Mouse (Mus musculus): Measurements from ENCODE around the gene Traf3ip2.
A peak's percentile ranks its signal among the peaks of the same experiment; 100 is the strongest.

Traf3ip2 gene

DNA sequence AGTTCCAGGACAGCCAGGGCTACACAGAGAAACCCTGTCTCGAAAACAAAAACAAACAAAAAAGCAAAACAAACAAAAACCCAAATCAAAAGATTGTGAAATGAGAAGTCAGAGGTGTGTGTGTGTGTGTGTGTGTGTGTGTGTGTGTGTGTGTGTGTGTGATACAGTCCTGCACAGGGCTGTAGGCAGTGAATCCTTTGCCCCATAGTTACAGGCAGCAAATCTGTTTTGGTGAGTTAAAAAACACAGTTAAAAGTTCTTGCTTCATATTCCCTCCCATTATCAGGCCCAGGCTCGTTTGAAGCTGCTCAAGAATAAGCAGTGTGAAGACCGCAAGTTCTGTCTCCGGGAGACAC is at the start of gene Traf3ip2:
Gene Traf3ip2, plus strand, starts transcription at position 302 of the 356 bp plus-strand sequence.
- no peak for DNase-seq

DNA sequence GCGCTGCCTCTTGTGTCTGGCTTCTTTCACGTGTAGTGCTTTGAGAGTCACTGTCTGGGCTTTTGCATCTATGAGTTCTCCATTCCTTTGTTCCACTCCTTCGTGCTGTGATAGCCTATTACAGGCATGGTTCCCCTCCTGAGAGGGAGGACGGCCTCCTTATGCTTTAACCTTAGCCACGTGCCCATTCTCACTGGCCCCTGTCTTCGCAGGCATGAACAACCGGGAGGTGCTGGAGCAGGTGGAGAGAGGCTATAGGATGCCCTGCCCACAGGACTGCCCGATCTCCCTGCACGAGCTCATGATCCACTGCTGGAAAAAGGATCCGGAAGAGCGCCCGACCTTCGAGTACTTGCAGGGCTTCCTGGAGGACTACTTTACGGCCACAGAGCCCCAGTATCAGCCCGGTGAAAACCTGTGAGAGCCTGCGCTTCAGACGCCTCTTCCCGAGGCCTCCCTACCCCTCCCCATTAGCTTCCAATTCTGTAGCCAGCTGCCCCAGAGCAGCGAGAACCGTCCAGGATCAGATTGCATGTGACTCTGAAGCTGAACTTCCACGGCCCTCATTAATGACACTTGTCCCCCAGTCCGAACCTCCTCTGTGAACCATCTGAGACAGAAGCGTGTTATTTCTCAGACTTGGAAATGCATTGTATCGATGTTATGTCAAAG is 49.0 kb upstream of the Traf3ip2 start:
- DNase-seq = no peak

DNA sequence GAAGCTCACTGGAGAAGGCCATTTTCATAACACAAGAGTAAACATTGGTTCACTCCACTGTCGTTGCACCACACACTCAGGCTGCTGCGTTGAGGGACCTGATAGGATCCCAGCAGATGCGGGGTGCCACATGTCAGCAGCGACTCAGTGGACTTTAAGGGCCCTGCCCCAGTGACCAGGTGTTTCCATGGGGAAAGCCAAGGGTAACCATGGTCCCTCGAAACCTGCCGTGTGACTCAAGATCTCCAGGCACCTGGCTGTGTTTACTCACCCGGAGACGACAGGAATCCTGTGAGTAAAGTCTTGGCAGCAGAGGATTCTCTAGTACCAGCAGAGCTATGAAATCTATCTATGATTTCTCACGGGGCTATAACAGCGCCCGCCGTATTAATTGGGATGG is 45.8 kb upstream of the Traf3ip2 start:
- DNase-seq = no peak

DNA sequence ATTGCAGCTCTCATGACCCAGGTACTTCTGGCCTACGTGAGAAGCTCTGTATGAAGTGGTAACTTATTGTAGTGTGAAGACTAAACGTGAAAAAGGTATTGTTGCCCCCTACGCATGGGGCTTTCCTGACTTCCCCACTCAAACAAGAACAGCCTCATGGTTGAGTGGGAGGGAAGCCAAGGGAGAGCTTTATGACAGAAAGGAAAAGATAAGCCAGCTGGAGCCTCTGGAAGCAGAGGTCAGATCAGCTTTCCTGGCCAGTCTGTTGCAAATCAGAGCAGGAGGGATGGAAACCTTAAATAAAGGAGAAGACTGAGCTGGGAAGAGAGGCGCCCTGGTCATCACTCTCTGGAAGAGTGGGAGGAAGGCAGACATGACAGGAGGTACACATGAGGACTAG is 43.7 kb upstream of the Traf3ip2 start:
- peak in 1 of 2 experiments; percentile 52 for DNase-seq

DNA sequence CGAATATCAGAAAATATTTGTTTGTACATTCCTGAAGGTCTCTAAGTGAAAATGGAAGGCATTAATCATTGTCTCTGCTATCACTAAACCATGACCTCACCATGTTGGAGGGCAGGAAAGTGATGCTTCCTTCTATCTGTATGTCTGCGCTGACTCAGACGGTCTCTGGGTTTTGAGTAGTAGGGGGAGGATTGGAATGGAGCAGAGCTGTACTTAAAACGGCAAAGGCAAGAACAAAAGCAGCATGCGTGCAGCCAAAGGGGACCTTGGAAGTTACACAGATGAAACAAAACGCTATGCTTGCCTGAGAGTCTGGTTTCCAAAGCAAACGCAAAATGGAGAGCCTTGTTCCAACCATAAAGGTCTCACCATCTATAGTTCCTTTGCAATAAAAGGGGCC is 41.7 kb upstream of the Traf3ip2 start:
- no peak for DNase-seq

DNA sequence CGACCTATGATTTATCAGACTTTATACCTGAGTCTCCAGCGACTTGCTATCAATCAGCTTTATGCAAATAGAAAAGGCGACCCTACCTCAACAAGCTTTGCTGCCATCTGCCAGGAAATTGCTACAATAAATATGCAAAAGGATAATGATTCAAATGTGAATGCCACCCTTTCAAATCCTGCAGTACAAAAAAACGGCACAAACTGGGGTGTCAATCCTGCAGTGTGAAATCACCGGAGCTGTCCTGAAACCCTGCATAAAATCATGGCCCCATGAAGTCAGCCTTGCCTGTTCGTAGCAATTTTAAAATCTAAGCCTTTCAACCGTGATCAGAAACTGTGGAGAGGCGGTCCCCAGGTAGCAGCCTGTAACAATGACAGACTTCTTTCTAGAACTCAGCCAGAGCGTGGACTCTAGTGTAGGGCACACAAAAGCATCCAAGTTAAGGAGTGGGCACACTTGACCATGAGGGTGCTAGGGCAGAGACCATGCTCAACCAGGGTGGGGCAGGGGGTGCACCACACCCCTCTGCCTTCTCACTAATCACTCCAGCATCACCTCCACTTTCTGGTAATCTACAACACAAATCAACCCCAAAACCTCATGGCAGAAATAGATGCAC is 40.6 kb upstream of the Traf3ip2 start:
- DNase-seq = no peak

DNA sequence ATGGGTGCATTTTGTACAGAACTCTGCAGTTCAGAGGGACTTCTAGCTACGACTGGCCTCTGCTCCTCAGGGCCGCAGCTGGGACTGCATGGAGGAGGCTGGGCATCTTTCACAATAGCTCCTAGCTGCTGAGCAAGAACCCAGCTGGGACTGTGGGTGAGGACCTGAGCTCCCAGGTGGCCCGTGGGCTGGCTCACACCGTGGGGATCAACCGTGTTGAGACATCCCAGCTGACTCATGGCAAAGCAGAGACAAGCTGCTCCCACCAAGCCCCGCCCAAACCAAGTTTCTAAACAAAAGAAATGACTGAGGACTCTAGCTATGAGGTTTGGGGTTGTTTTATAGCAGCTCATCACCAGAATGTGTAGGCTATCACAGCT is 40.1 kb upstream of the Traf3ip2 start:
- peak in 1 of 2 experiments; percentile 47 for DNase-seq

DNA sequence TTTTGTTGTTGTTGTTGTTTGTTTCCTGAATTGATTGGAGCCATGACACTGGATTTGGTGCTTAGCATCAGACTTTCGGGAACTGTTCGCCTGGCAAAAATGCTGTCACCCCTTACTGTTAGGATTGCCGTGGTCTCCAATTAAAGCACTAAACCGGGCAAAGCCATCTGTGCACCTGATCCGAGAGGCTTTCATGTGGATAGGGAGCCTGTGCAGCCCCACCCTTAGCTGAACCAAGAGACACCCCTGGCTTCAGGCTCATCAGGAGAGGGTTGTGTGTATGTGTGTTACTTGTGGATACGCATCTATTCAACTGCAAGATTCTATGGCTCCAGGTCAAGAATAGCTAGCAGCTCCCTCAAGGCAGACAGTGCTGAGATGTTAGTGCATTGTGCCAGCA is 36.3 kb upstream of the Traf3ip2 start:
- no peak for DNase-seq

DNA sequence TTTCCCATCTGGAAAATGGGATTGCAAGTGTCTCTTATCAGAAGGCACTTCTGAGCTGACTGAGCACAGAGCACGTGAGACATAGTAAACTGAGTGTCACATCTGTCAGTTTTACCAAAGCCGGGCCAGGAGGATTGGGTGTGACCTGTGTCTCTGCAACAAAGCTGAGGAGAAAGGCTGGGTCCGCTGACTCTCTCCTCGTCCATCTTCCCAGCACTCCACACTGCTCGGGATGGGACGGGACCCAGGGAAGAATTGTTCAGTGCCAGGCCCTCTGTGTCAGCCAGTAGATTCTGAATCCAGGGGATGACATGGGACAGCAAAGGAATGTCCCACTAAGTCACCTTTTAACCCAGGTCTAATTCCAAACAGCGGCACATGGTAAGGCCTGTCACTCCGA is 32.3 kb upstream of the Traf3ip2 start:
- no peak for DNase-seq

DNA sequence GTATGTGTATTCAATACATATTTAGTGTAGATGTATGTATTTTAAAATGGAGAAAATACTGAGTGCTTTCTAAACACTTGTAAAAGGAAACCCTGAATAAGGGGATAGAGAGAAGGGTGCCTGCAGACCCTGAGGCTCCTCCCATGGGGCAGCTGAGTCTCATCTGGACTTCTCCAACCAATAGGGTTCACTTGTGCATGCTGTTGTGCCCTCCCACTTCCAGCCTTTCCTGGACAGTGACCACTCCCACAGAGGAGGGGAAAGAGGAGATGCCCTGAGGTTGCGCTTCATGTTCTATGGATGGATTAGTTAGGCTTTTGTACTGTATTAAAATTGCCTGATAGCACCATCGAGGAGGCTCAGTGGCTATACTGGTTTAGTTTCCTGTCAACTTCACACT is 30.3 kb upstream of the Traf3ip2 start:
- DNase-seq = no peak

DNA sequence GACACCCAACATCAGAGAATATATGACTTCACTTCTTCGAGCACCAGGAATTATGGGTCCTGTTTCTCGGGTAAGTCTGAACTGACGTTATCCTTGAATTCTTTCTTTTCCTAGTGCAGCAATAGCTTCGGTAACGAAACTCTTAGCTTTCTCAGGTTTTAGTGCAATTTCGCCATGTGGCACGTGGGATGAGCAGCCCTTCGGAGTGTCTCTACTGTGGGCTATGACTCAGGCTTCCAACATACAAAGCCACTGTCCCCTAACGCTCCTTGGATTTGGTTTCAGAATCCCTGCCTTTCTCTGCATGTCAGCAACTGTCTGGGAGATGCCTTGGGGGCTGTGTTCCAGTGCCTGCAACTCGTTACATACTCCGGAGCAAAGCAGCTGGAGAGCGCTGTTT is 29.0 kb upstream of the Traf3ip2 start:
- no peak for DNase-seq

DNA sequence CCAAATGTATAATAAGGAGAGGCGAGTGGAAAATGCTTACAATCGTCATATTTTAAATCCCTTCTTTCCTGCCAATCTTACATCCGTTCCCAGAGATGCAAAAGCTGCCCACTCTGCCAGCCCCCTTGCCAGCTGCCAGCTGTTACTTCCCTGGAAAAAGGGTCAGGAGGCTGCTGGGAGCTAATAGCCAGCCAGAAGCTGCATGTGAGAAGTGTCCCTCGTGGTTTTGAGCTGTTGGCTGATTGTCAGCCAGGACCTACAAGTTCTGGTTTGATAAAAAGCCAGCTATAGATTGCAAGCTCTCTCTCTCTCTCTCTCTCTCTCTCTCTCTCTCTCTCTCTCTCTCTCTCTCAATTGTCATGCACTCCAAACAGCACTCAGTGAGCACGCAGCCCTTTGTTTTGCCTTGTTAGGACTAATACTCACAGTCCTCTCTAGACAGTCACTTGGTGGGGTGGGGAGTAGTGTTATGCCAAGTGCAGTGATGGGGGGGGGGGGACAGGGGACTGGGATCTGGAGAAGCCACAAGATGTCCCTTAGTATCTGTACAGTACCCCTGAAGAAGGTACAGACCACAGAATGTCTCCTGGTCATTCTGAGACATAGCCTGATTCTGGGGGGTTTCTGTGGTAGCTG is 25.3 kb upstream of the Traf3ip2 start:
- DNase-seq = no peak

DNA sequence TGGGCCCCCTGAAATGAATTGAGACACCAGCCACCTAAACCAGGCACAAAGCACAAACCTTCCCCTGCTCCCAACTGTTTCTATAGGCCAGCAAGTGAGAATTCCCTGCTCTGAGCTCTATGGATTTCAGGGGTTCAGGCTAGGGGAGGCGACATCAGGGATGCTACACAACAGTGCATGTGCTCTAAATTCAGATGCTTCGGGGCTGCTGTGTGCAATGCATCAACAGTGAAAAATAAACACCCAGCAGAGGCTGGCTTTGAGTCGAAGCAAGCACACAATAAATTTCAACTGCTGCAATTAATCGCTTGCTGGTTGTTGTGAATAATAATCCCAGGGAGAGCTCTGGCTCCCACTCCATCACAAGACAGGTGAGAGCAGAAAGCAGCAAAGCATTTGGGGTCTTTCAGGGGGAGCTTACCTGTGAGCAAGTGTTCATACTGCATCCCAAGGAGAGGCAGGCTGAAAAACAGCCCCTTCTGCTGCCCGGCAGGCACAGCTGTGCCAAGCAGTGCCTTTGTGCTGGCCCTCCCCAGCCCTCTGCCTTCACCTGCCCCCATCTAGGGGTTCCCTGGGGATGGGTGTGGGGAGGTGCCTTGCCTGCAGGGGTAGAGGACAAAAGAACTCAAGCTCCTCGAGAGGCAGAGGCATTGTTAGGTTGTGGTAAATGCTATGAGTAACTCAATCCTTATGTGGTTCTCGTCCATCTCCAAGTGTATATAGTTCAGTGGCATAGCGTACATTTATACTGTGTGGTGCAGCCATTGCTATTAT is 24.6 kb upstream of the Traf3ip2 start:
- DNase-seq = no peak

DNA sequence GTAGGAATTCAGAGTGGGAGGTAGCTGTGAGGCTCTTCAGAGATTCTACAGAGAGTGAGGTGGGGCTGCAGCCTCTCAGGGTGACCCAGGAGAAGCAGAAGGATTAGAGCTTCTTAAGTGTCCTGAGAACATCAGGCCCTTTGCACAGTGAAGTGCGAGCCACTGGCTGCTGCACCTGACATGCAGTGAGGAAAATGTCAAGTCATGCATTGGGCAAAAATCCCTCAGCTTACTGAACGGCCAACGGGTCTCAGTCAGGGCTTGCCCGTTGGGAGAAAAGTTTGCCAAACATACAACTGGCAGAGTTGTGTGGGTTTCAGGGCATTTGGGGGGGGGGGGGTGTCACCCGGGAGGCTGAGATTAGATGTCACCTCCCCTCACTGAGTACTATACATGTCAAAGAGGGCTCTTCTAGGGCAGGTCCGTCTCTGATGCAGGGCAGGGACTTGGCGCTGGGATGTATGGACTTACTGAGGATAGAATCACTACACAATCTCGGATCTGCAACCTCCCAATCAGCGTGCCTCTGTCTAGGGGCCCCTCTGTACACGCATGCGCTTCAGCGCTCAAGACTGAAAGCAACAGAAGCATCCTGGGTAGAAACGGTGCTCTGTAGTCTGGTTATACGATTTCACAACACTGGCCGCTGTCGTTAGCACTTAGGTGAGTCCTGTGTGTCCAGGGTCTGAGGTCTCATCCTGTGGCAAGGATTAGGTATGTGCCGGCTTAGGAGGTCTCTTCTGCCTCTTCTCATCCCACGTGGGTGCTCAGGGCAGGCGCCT is 22.8 kb upstream of the Traf3ip2 start:
- DNase-seq = no peak

DNA sequence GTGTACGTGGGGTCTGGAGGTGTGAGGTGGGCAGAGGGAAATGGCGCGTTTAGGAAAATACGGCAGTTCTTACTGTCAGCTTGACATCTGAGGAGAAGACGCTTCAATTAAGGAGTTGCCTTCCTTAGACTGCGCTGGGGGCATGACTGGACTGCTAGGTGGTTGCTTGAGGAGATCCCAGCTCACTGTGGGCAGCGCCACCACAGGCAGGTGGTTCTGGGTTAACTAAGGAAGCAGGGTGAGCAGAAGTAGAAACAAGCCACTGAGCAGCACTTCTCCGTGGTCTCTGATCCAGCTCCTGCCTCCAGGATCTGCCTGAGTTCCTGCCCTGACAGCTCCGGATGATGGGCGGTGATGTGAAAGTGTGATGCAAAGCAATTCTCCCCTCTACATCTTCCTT is 22.1 kb upstream of the Traf3ip2 start:
- DNase-seq = no peak

DNA sequence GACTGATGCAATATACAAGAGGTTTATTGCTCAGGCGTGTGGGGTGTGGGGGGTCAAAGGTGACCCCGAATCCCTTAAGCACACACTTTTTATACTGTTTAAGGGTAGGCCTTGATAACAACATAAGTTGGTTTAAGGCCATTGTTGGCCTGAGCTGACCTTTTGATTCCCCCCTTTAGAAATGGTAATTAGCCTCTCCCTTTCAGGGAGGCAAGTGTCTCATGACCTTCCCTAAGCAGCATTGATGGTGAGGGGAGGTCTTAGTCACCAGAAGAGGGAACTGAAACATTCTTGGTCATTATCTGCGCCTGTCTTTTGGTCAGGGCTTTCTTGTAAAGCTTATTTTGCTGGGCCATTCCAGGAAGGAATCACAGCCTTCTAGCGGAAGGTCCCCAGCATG is 20.2 kb upstream of the Traf3ip2 start:
- no peak for DNase-seq

DNA sequence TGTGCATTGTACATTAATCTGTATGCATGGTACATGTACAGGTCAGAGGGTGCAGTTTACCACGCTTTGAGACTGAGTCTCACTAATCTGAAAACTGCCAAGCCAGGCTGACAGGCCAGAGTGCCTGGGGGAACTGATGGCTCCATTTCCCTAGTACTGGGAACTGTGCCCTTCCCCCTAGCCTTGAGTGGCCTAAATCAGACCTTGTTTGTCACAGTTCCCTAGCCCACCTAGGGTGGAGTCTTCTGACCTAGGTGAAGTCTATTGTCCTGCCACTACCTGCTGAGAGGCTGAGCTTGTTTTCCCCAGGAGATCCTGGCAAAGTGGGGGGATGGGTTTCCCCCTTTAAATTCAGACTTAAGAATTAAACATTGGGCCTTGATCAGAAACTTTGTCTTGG is 18.0 kb upstream of the Traf3ip2 start:
- DNase-seq = no peak

DNA sequence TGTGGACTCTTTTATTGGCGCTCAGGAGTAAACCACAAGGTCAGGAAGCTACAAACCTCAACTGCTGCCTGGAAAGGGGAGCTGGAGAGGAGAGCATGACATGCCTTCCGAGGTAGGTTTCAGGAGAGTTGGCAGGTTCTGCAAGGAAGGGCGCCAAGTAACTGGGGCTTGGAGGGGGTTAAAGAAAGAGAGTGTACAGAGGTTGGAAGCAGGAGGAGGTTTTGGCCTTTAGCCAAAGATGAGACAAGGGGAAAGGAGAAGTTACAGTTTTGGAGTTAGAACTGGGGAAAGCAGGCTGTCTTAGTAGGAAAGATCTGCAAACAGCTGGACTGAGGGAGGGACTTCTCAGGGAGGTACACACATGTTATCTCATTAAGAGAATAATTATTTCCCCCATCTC is 16.9 kb upstream of the Traf3ip2 start:
- no peak for DNase-seq

DNA sequence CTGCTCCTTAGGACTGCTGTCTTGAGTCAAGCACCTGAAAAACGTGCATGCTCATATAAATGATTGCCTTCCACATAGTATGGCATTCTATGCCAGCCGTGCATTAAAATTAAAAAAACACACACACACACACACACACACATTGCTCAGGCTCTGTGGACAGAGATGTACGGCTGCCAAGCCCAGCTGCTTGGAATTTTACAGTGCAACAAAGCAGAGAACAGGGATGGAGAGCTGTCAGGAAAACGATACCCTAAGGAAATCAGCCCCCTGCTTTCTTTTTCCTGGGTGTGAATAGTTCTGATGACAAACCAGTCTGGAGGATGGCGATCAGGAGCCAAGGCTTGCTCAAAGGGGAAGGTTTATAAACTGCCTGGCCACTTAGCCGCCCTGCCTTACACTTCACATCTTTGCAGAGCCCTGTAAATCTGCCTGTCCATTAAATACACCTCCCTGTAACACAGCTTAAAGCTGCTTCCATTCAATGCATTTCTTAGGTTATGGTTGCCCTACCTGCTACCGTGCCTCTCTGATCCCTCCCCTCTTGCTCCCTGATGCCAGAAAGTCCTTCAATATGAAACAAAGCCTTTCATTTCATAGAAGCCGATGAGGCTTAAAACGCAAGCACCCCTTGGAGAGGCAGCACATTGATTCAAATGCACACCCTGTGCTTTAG is 15.5 kb upstream of the Traf3ip2 start:
- no peak for DNase-seq

DNA sequence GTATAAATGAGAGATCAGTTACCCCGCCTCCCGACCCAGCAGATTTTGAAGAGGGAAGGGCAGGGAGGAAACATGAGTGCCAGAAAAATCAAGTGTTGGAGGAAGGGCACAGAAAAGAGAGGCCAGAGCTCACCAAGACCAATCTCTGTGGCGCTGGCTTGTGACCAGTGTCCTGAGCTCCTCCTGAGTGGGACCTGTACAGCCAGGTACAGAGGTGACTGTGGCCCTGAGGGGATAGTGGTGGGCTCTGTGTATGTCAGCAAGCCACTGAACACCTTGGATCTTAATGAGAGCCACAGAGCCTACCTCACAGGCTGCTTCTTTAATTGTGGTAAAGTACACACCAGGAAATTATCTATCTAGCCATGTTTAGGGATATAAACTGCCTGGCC is 14.9 kb upstream of the Traf3ip2 start:
- DNase-seq = no peak

DNA sequence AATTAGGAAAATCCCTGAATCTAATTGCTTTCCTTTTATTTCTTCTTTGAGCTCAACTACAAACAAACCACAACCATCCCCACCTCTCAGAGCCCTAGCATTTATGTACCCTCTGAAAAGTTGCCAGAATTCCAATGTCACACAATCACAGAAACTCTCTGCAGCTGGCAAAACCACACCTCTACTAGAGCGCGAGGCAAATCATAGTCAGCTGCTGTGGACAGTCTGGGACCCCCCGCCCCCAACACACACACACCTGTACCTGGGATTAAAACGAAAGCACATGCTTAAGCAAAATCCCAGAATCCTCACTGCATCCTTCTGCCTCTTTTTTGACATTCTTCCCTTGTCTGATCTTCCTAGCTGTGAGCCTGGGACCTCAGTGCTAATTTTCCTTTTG is 13.1 kb upstream of the Traf3ip2 start:
- no peak for DNase-seq

DNA sequence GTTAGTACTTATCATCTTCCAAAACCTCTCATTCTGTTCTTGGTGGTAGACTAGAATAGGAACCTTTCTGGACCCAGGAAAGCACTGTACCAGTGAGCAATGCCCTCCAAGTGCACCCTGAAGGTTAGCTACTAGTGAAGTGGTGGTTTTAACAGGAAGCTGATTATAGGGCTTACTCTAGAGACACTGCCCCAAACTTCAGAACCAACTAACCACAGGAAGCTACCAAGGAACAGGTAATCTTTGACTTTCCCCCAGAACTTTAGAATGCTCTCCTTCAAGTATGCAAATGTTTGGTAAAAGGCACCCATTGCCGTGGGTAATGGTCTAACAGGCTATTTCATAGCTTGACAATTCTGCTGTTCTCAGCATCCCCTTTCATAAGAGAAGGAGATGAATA is 12.6 kb upstream of the Traf3ip2 start:
- no peak for DNase-seq

Measured in kidney, postnatal 4 days (tissue).